Mouse (Mus musculus): Measurements from ENCODE around the gene Cilp2. TPM values are rescaled to one million over a fixed set of nuclear protein-coding genes. Genes with fewer than 3 reads are reported as not detected.

Cilp2 gene
- polyA plus RNA-seq, 1 experiment from 2014 or later = 6.7 TPM

Other genes starting within 250 kb of the Cilp2 start
- 2.4 and 2.6 TPM in 2 replicates for gene Zfp964, start 233.2 kb downstream of the Cilp2 start, polyA plus RNA-seq (2015; fragmentation: Nextera tagmentation; extraction: Ambion mirVana)
- 22.8 and 24.9 TPM in 2 replicates for gene Zfp869, start 177.0 kb downstream of the Cilp2 start, polyA plus RNA-seq (2015; fragmentation: Nextera tagmentation; extraction: Ambion mirVana)
- gene Zfp963, start 137.7 kb downstream of the Cilp2 start, polyA plus RNA-seq (2015; fragmentation: Nextera tagmentation; extraction: Ambion mirVana) = 6.0 and 7.0 TPM in 2 replicates
- 1.2 TPM in 1 of 2 replicates, not detected in the other for gene Gm20422, start 112.8 kb downstream of the Cilp2 start, polyA plus RNA-seq (2015; fragmentation: Nextera tagmentation; extraction: Ambion mirVana)
- 50.1 and 54.6 TPM in 2 replicates for gene Atp13a1, start 96.5 kb downstream of the Cilp2 start, polyA plus RNA-seq (2015; fragmentation: Nextera tagmentation; extraction: Ambion mirVana)
- 37.7 and 38.9 TPM in 2 replicates for gene Zfp866, start 96.5 kb downstream of the Cilp2 start, polyA plus RNA-seq (2015; fragmentation: Nextera tagmentation; extraction: Ambion mirVana)
- 31.1 and 38.7 TPM in 2 replicates for gene Gmip, start 79.0 kb downstream of the Cilp2 start, polyA plus RNA-seq (2015; fragmentation: Nextera tagmentation; extraction: Ambion mirVana)
- 0.69 and 0.75 TPM in 2 replicates for gene Lpar2, start 65.3 kb downstream of the Cilp2 start, polyA plus RNA-seq (2015; fragmentation: Nextera tagmentation; extraction: Ambion mirVana)
- gene Pbx4, start 55.2 kb downstream of the Cilp2 start, polyA plus RNA-seq (2015; fragmentation: Nextera tagmentation; extraction: Ambion mirVana) = 59.4 and 59.5 TPM in 2 replicates
- gene Tssk6, start 14.5 kb upstream of the Cilp2 start, polyA plus RNA-seq (2015; fragmentation: Nextera tagmentation; extraction: Ambion mirVana) = 3.5 and 4.3 TPM in 2 replicates
- 196 and 197 TPM in 2 replicates for gene Ndufa13, start 14.9 kb upstream of the Cilp2 start, polyA plus RNA-seq (2015; fragmentation: Nextera tagmentation; extraction: Ambion mirVana)
- 10.1 and 13.8 TPM in 2 replicates for gene Yjefn3, start 15.0 kb upstream of the Cilp2 start, polyA plus RNA-seq (2015; fragmentation: Nextera tagmentation; extraction: Ambion mirVana)
- gene Gatad2a, start 108.7 kb upstream of the Cilp2 start, polyA plus RNA-seq (2015; fragmentation: Nextera tagmentation; extraction: Ambion mirVana) = 31.7 and 33.1 TPM in 2 replicates
- 71.7 and 72.2 TPM in 2 replicates for gene Mau2, start 155.0 kb upstream of the Cilp2 start, polyA plus RNA-seq (2015; fragmentation: Nextera tagmentation; extraction: Ambion mirVana)
- 55.5 and 57.6 TPM in 2 replicates for gene Sugp1, start 155.1 kb upstream of the Cilp2 start, polyA plus RNA-seq (2015; fragmentation: Nextera tagmentation; extraction: Ambion mirVana)
- 0.97 and 2.8 TPM in 2 replicates for gene Tm6sf2, start 185.2 kb upstream of the Cilp2 start, polyA plus RNA-seq (2015; fragmentation: Nextera tagmentation; extraction: Ambion mirVana)
- 0.87 and 1.3 TPM in 2 replicates for gene Hapln4, start 195.8 kb upstream of the Cilp2 start, polyA plus RNA-seq (2015; fragmentation: Nextera tagmentation; extraction: Ambion mirVana)
- 165 and 193 TPM in 2 replicates for gene Ncan, start 233.2 kb upstream of the Cilp2 start, polyA plus RNA-seq (2015; fragmentation: Nextera tagmentation; extraction: Ambion mirVana)
- 38.3 and 42.8 TPM in 2 replicates for gene Nr2c2ap, start 243.6 kb upstream of the Cilp2 start, polyA plus RNA-seq (2015; fragmentation: Nextera tagmentation; extraction: Ambion mirVana)